Mouse (Mus musculus): Measurements from ENCODE around the gene Immt. TPM values are rescaled to one million over a fixed set of nuclear protein-coding genes. Genes with fewer than 3 reads are reported as not detected.

Gene Immt
- total RNA-seq (2023; ENCODE audit: inconsistent age), result 95.6 to 102 TPM (median 98.7 TPM) in 4 replicates

DNA sequence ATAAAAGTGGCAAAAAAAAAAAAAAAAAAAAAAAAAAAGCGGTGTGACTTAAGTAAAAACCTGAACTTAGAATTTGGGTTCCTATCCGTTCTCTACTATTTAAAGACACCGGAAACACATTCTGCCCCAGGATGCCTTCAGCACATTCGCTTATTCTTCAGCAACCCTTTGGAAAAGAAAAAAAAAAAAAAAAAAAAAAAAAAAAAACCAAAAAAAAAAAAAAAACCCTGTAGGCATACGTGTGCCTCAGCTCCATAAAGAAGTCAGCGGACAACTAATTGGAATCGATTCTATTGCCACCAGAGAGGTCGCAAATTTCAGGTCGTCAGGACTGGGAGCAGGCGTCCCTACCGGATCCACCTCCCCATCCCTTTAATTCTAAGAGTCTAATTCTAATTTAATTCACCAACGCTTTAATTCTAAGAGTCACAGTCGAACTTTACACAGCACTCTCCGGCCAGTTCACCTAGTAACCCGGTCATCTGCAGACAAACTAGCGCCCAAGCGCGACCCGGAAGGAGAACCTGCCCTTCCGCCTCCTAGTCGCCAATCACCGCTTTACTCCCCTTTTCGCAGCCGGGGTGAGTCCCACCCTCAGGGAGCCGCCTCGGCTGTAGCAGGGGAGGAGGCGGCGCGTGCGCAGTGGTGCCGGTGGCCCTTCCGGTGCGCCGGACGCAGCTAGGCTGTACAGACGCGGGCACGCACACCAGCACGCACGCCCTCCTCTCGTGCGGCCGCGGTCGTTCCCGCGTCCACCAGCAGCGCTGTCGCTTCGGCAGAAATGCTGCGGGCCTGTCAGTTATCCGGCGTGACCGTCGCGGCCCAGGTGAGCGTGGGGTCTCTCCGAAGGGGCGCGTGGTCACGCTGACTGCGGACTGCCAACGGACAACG is at the start of gene Immt:
TSS of gene Immt (plus strand) at position 642 of the 891 bp plus-strand sequence.

DNA sequence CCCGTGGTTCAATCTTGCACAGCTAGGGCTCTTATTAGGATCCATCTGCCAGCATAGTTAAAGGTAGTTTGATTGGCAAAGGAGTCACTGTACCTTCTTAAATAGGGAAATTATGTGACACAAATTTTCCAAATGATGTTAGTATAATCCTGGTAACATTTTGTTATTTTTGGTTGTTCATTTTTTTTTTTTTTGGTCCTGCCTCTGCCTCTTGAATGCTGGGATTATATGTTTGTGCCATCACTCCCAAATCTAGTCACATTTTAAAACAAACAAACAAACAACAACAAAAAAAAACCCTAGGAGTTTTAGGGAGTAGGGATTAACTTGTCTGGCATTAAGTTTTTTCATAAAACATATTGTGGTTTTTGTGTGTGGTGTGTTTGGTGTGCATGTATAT is 4.3 kb upstream of the Immt start, which contains the start of gene Mrpl35:
TSS of gene Mrpl35 (minus strand) at position 101 of the 400 bp plus-strand sequence.

DNA sequence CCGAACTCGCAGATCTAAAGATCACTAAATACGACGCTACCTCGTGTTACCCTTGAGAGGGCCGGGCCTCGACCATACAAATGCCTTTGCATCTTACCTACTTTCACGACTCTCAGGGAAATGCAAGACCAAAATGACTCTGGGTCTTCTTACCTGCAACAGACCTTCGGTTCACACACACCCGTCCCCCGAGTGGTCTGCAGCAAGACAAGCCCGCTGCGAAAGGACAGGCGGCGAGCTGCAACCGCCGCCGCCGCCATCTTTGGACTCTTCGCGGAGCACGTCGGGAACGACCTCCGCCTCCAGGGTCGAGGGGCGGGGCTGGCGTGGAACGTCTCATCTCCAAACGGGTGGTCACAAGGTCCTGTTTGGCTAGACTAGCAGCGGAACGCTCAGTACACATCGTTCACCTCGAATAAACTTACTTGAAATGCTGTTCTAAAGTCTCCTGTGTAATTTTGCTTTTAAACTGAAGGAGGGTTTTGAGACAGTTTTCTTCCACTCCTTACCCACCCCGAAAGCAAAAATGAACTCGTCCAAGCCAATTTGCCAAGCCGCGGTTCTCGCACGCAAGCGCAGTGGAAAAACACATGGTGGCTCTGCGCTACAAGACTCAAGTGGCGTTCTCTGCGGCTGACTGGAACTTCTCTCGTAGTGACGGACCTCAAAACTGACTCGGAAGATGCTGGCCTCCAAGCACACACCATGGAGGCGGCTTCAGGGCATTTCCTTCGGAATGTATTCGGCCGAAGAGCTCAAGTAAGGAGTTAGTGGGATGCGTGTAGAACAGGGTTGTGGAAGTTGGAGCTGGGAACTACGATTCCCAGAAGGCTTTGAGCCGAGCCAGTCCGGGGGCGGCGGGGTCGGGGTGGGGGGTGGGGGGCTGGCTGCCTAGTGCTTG is 77.6 kb downstream of the Immt start, which contains the start of the genes Ptcd3 and Polr1a:
TSS of gene Ptcd3 (minus strand) at position 270 of the 901 bp plus-strand sequence.
TSS of gene Polr1a (plus strand) at position 573 of the 901 bp plus-strand sequence.

Other genes starting within 250 kb of the Immt start
- gene Kdm3a, start 198.3 kb upstream of the Immt start, total RNA-seq (2023; ENCODE audit: inconsistent age), result 109 to 128 TPM (median 116 TPM) in 4 replicates
- 0.16 TPM in 1 of 4 replicates, not detected in the others for gene Reep1, start 123.8 kb upstream of the Immt start, total RNA-seq (2023; ENCODE audit: inconsistent age)
- gene Mrpl35, start 4.4 kb upstream of the Immt start, total RNA-seq (2023; ENCODE audit: inconsistent age), result 14.7 to 19.7 TPM (median 16.1 TPM) in 4 replicates
- gene Ptcd3, start 77.4 kb downstream of the Immt start, total RNA-seq (2023; ENCODE audit: inconsistent age), result 90.5 to 95.8 TPM (median 94.6 TPM) in 4 replicates
- gene Polr1a, start 77.7 kb downstream of the Immt start, total RNA-seq (2023; ENCODE audit: inconsistent age), result 65.2 to 68.7 TPM (median 67.1 TPM) in 4 replicates